Mouse (Mus musculus) CH12.LX (cell line): Measurements from ENCODE around the gene Dhx33.

Source experiments
- CTCF ChIP-seq, 2 experiments: IDR thresholded peaks in 1 of 2; conservative IDR thresholded peaks in 1 of 2; 2 replicates each; pipeline ENCODE4 v1.5.1; 2011 to 2012; ENCODE audit warnings: low read depth in 2 of 2, low read length in 2 of 2, improper control_type of control experiment in 1 of 2, inconsistent platforms in 1 of 2, mild to moderate bottlenecking in 1 of 2, moderate library complexity in 1 of 2
- IRF4 ChIP-seq: IDR thresholded peaks from 2 replicates; pipeline ENCODE4 v1.6.1; 2014; ENCODE audit warnings: low read depth, mild to moderate bottlenecking, inconsistent platforms, low read length, improper control_type of control experiment
- MAX ChIP-seq: IDR thresholded peaks from 2 replicates; pipeline ENCODE4 v1.6.1; 2011; ENCODE audit warnings: low read length, improper control_type of control experiment
- MEF2A ChIP-seq: IDR thresholded peaks from 2 replicates; pipeline ENCODE4 v1.6.1; 2014; ENCODE audit warnings: low read depth, mild to moderate bottlenecking, inconsistent platforms, low read length, improper control_type of control experiment, borderline replicate concordance
- POLR2A ChIP-seq: IDR thresholded peaks from 2 replicates; pipeline ENCODE4 v1.6.1; 2011; ENCODE audit warnings: low read depth, mild to moderate bottlenecking, improper control_type of control experiment, low read length
- POLR2AphosphoS2 ChIP-seq: IDR thresholded peaks from 2 replicates; pipeline ENCODE4 v1.6.1; 2011; ENCODE audit warnings: low read depth, low read length, improper control_type of control experiment
- RAD21 ChIP-seq: IDR thresholded peaks from 2 replicates; pipeline ENCODE4 v1.6.1; 2011; ENCODE audit warnings: low read depth, mild to moderate bottlenecking, low read length, improper control_type of control experiment, moderate library complexity
- TCF12 ChIP-seq: IDR thresholded peaks from 2 replicates; pipeline ENCODE4 v1.6.1; 2014; ENCODE audit warnings: low read depth, mild to moderate bottlenecking, inconsistent platforms, low read length, improper control_type of control experiment
- USF1 ChIP-seq: IDR thresholded peaks from 2 replicates; pipeline ENCODE4 v1.6.1; 2014; ENCODE audit warnings: low read depth, mild to moderate bottlenecking, inconsistent platforms, low read length, improper control_type of control experiment
- ZKSCAN1 ChIP-seq: IDR thresholded peaks from 2 replicates; pipeline ENCODE4 v1.6.1; 2012; ENCODE audit warnings: low read depth, inconsistent platforms, low read length, improper control_type of control experiment, borderline replicate concordance

GRCm38 (mm10) chr11:70944935-70945817 is 59.1 kb downstream of the Dhx33 start:
- TF ChIP-seq POLR2AphosphoS2 (no peak), POLR2A (no peak), MEF2A (no peak), IRF4 (no peak), CTCF (conservative IDR thresholded peaks at IDR 0.05 in 1 of 2, IDR thresholded peaks at IDR 0.05 in 1 of 2; ENCODE audit: low read depth in 2 of 2, low read length in 2 of 2) (no peak), TCF12 (no peak), ZKSCAN1 (no peak), MAX (no peak), USF1 (no peak), RAD21 (no peak)
